Mouse (Mus musculus) intestine, postnatal 0 days (tissue): ENCODE measurements around the gene Gtf2h2. TPM values are rescaled to one million over a fixed set of nuclear protein-coding genes. Genes with fewer than 3 reads are reported as not detected.
A peak's percentile ranks its signal among the peaks of the same experiment; 100 is the strongest.
"Not testable (repeated sequence)": the region's sequence is repeated elsewhere in the genome, so short reads cannot be mapped to it uniquely, and the experiment has no call there.

Source experiments
- ATAC-seq: fragments of 200-750 bp; cut with Nextera tagmentation; 2 replicates; pipeline ENCODE4 v1.8.0; 2017; ENCODE audit warnings: mild to moderate bottlenecking, moderate TSS enrichment, moderate library complexity
- H3K27ac ChIP-seq: fragments of 300-500 bp; sonication (generic); 2 replicates; pipeline ENCODE4 v1.5.1; 2014; ENCODE audit warnings: mild to moderate bottlenecking, low read depth, low read length, moderate library complexity
- H3K27me3 ChIP-seq: fragments of 300-500 bp; sonication (generic); replicated peaks from 2 replicates; pipeline ENCODE4 v1.6.1; 2014; ENCODE audit warnings: low read length, mixed read lengths; ENCODE audit not compliant: control insufficient read depth, insufficient read depth
- H3K36me3 ChIP-seq: fragments of 300-500 bp; sonication (generic); 2 replicates; pipeline ENCODE4 v1.6.1; 2014; ENCODE audit warnings: mild to moderate bottlenecking, moderate library complexity; ENCODE audit not compliant: control insufficient read depth, insufficient read depth
- H3K4me1 ChIP-seq: fragments of 300-500 bp; sonication (generic); replicated peaks from 2 replicates; pipeline ENCODE4 v1.6.1; 2014; ENCODE audit warnings: antibody characterized with exemption, low read length, mixed read lengths; ENCODE audit not compliant: control insufficient read depth, insufficient read depth
- H3K4me2 ChIP-seq: fragments of 300-500 bp; sonication (generic); replicated peaks from 2 replicates; pipeline ENCODE4 v1.6.1; 2014; ENCODE audit warnings: low read depth, mild to moderate bottlenecking, moderate library complexity
- H3K4me3 ChIP-seq: fragments of 300-500 bp; sonication (generic); 2 replicates; pipeline ENCODE4 v1.5.1; 2014; ENCODE audit warnings: low read depth, low read length
- H3K9ac ChIP-seq: fragments of 300-500 bp; sonication (generic); 2 replicates; pipeline ENCODE4 v1.6.1; 2014; ENCODE audit warnings: mild to moderate bottlenecking, low read depth, low read length
- H3K9me3 ChIP-seq: fragments of 300-500 bp; sonication (generic); 2 replicates; pipeline ENCODE4 v1.6.1; 2016; ENCODE audit warnings: mixed run types; ENCODE audit not compliant: control insufficient read depth
- CTCF ChIP-seq: sonication (generic); IDR thresholded peaks from 2 replicates; pipeline ENCODE4 v1.5.1; 2016; ENCODE audit warnings: low read depth, mild to moderate bottlenecking, control low read depth, antibody characterized with exemption, moderate library complexity
- WGBS: fragments of 180-500 bp; shearing (Covaris S2); extraction: QIAGEN DNeasy Blood & Tissue Kit; methylation state at CpG from one replicate; pipeline ENCODE4 v1.1.7; 2014; 5-methylcytosine and 5-hydroxymethylcytosine counted together
- polyA plus RNA-seq: library from polyadenylated mRNA; unstranded; fragments of >200 nt; fragmentation: Nextera tagmentation; extraction: Ambion mirVana; gene quantifications from 2 replicates; pipeline ENCODE4 v1.2.1, GENCODE M21; 2015

The Gtf2h2 gene
- polyA plus RNA-seq, 1 experiment from 2014 or later = 33.4 TPM

GRCm38 (mm10) chr13:100516213-100517105 is 24.1 kb upstream of the Gtf2h2 start:
- H3K4me3 ChIP-seq = no peak overlapping the region
- peak overlapping the region; percentile 78 for H3K27ac ChIP-seq
- 0 out of 2 replicates have a peak, but pooled peaks cover 8% of the 10 kb centered on the region for H3K4me1 ChIP-seq
- H3K9me3 ChIP-seq = no peaks in the 10 kb centered on the region
- no peaks in the 10 kb centered on the region for H3K27me3 ChIP-seq
- WGBS = 39% methylated on average over 12 of the region's 12 CpGs
- H3K36me3 ChIP-seq = peaks cover 3% of the 10 kb centered on the region; the same call in 1 of the 2 replicates
- no peak overlapping the region for H3K9ac ChIP-seq
- no peak overlapping the region for H3K4me2 ChIP-seq
- peak; percentile 82 for ATAC-seq
- TF ChIP-seq CTCF = no peak

GRCm38 (mm10) chr13:100512792-100513191 is 20.4 kb upstream of the Gtf2h2 start:
- no peak overlapping the region for H3K27ac ChIP-seq
- 0 out of 2 replicates have a peak, but pooled peaks cover 8% of the 10 kb centered on the region for H3K4me1 ChIP-seq
- peaks cover 8% of the 10 kb centered on the region; the same call in 1 of the 2 replicates for H3K36me3 ChIP-seq
- H3K9me3 ChIP-seq = no peaks in the 10 kb centered on the region
- ATAC-seq = no peak
- TF ChIP-seq CTCF = no peak
- 55% methylated on average over 2 of the region's 2 CpGs for WGBS
- H3K27me3 ChIP-seq = no peaks in the 10 kb centered on the region
- no peak overlapping the region for H3K4me2 ChIP-seq
- H3K9ac ChIP-seq = no peak overlapping the region
- H3K4me3 ChIP-seq = no peak overlapping the region

GRCm38 (mm10) chr13:100511860-100512364 is 19.5 kb upstream of the Gtf2h2 start:
- ATAC-seq = no peak
- peaks cover 8% of the 10 kb centered on the region; the same call in 1 of the 2 replicates for H3K36me3 ChIP-seq
- no peaks in the 10 kb centered on the region for H3K9me3 ChIP-seq

GRCm38 (mm10) chr13:100511146-100511859 is 18.9 kb upstream of the Gtf2h2 start:
- H3K4me3 ChIP-seq = no peak overlapping the region
- no peak overlapping the region for H3K27ac ChIP-seq
- no peak overlapping the region for H3K4me2 ChIP-seq
- no peak for ATAC-seq
- no peak overlapping the region for H3K9ac ChIP-seq
- no peak for TF ChIP-seq CTCF
- no peaks in the 10 kb centered on the region for H3K27me3 ChIP-seq
- 76% methylated on average over 7 of the region's 7 CpGs for WGBS
- H3K9me3 ChIP-seq = no peaks in the 10 kb centered on the region
- H3K4me1 ChIP-seq = 0 out of 2 replicates have a peak, but pooled peaks cover 3% of the 10 kb centered on the region
- H3K36me3 ChIP-seq = peaks cover 8% of the 10 kb centered on the region; the same call in 1 of the 2 replicates

More at GRCm38 (mm10) chr13:100511860-100512364, 19.5 kb upstream of the Gtf2h2 start:
- Histone ChIP-seq H3K27ac (no peak overlapping the region), H3K9ac (no peak overlapping the region), H3K4me3 (no peak overlapping the region), H3K4me2 (no peak overlapping the region), H3K27me3 (no peaks in the 10 kb centered on the region), H3K4me1 (0 out of 2 replicates have a peak, but pooled peaks cover 3% of the 10 kb centered on the region)
- TF ChIP-seq CTCF = no peak
- 65% methylated on average over 4 of the region's 4 CpGs for WGBS

GRCm38 (mm10) chr13:100499625-100500024 is 7.2 kb upstream of the Gtf2h2 start:
- H3K27me3 ChIP-seq, H3K4me2 ChIP-seq, ATAC-seq, H3K9ac ChIP-seq, H3K9me3 ChIP-seq, H3K36me3 ChIP-seq, H3K4me3 ChIP-seq, H3K4me1 ChIP-seq, H3K27ac ChIP-seq: not testable (repeated sequence)

- ATAC-seq = peak; percentile 27; the same call in 1 of the 2 replicates
- no peak overlapping the region for H3K9ac ChIP-seq
- H3K4me2 ChIP-seq = no peak overlapping the region
- no peak for TF ChIP-seq CTCF
- H3K27ac ChIP-seq = no peak overlapping the region
- no peaks in the 10 kb centered on the region for H3K27me3 ChIP-seq
- H3K4me1 ChIP-seq = no peaks in the 10 kb centered on the region; the same call in 1 of the 2 replicates
- no peaks in the 10 kb centered on the region for H3K9me3 ChIP-seq
- WGBS = 59% methylated on average over 4 of the region's 4 CpGs
- peaks cover 3% of the 10 kb centered on the region; the same call in 1 of the 2 replicates for H3K36me3 ChIP-seq
- H3K4me3 ChIP-seq = no peak overlapping the region
These were observed 3.0 kb upstream of the Gtf2h2 start for GRCm38 (mm10) chr13:100495337-100495736.
